Mouse (Mus musculus): ENCODE data around the gene Olfr1008. TPM values are rescaled to one million over a fixed set of nuclear protein-coding genes. Genes with fewer than 3 reads are reported as not detected.
"Not testable (repeated sequence)": the region's sequence is repeated elsewhere in the genome, so short reads cannot be mapped to it uniquely, and the experiment has no call there.

The Olfr1008 gene
- polyA plus RNA-seq (2015; fragmentation: Nextera tagmentation; extraction: Ambion mirVana): not detected in 2 replicates

- Histone ChIP-seq H3K4me2 (no peak within 1 kb of the TSS), H3K27ac (no peak within 1 kb of the TSS)
- ATAC-seq (ENCODE audit: insufficient number of reproducible peaks, low FRiP score, low TSS enrichment, low read depth): no peak
Measured at GRCm38 (mm10) chr2:85689131-85689530, at the start of gene Olfr1008. Gene Olfr1008, plus strand, starts transcription at chr2:85689431.

GRCm38 (mm10) chr2:85650604-85651003, 38.6 kb upstream of the Olfr1008 start, which contains the start of gene Olfr1002:
Gene Olfr1002, minus strand, starts transcription at chr2:85650704.
- ATAC-seq (ENCODE audit: insufficient number of reproducible peaks, low FRiP score, low TSS enrichment, low read depth): no peak
- Histone ChIP-seq H3K27me3 (no peaks in the 10 kb centered on the region), H3K4me3 (no peak within 1 kb of the TSS), H3K9me3 (no peaks in the 10 kb centered on the region), H3K36me3 (no peaks in the 10 kb centered on the region), H3K27ac (no peak within 1 kb of the TSS), H3K4me1 (no peaks in the 10 kb centered on the region), H3K9ac (no peak within 1 kb of the TSS), H3K4me2 (no peak within 1 kb of the TSS)
- WGBS: 87% methylated on average over 1 of the region's 1 CpGs

More at GRCm38 (mm10) chr2:85689131-85689530, at the start of gene Olfr1008:
- Histone ChIP-seq H3K27me3 (no peaks in the 10 kb centered on the region), H3K9me3 (no peaks in the 10 kb centered on the region), H3K9ac (no peak within 1 kb of the TSS), H3K36me3 (no peaks in the 10 kb centered on the region), H3K4me3 (no peak within 1 kb of the TSS), H3K4me1 (no peaks in the 10 kb centered on the region)

GRCm38 (mm10) chr2:85664355-85664754, 24.9 kb upstream of the Olfr1008 start, which contains the start of gene Olfr154:
Gene Olfr154, minus strand, starts transcription at chr2:85664455.
- H3K36me3 ChIP-seq; H3K4me3 ChIP-seq; H3K9me3 ChIP-seq; H3K9ac ChIP-seq; H3K27ac ChIP-seq; H3K4me2 ChIP-seq; H3K4me1 ChIP-seq; ATAC-seq (ENCODE audit: insufficient number of reproducible peaks, low FRiP score, low TSS enrichment, low read depth); H3K27me3 ChIP-seq: not testable (repeated sequence)

GRCm38 (mm10) chr2:85678667-85679066, 10.6 kb upstream of the Olfr1008 start, which contains the start of gene Olfr1006:
Gene Olfr1006, minus strand, starts transcription at chr2:85678767.
- Histone ChIP-seq H3K4me3 (no peak within 1 kb of the TSS), H3K36me3 (no peaks in the 10 kb centered on the region), H3K4me2 (no peak within 1 kb of the TSS), H3K9ac (no peak within 1 kb of the TSS), H3K27me3 (no peaks in the 10 kb centered on the region), H3K27ac (no peak within 1 kb of the TSS), H3K9me3 (no peaks in the 10 kb centered on the region), H3K4me1 (no peaks in the 10 kb centered on the region)
- no peak for ATAC-seq (ENCODE audit: insufficient number of reproducible peaks, low FRiP score, low TSS enrichment, low read depth)

GRCm38 (mm10) chr2:85710680-85711079, 21.4 kb downstream of the Olfr1008 start:
- not testable (repeated sequence) for H3K4me1 ChIP-seq; H3K4me2 ChIP-seq; H3K27ac ChIP-seq; H3K9me3 ChIP-seq; H3K4me3 ChIP-seq; H3K36me3 ChIP-seq; H3K9ac ChIP-seq; H3K27me3 ChIP-seq; ATAC-seq (ENCODE audit: insufficient number of reproducible peaks, low FRiP score, low TSS enrichment, low read depth)
- 29% methylated on average over 2 of the region's 2 CpGs for WGBS

- H3K27ac ChIP-seq: no peak overlapping the region
- no peaks in the 10 kb centered on the region for H3K36me3 ChIP-seq
- H3K9me3 ChIP-seq: no peaks in the 10 kb centered on the region
- no peak overlapping the region for H3K4me2 ChIP-seq
- no peak overlapping the region for H3K4me3 ChIP-seq
- WGBS: 17% methylated on average over 1 of the region's 1 CpGs
- no peak for ATAC-seq (ENCODE audit: insufficient number of reproducible peaks, low FRiP score, low TSS enrichment, low read depth)
- no peaks in the 10 kb centered on the region for H3K27me3 ChIP-seq
- no peaks in the 10 kb centered on the region for H3K4me1 ChIP-seq
- H3K9ac ChIP-seq: no peak overlapping the region
Measured at GRCm38 (mm10) chr2:85711159-85711558, 21.9 kb downstream of the Olfr1008 start.

- 84% methylated on average over 1 of the region's 1 CpGs for WGBS
- no peak for ATAC-seq (ENCODE audit: insufficient number of reproducible peaks, low FRiP score, low TSS enrichment, low read depth)
- Histone ChIP-seq H3K9me3 (no peaks in the 10 kb centered on the region), H3K4me2 (no peak within 1 kb of the TSS), H3K4me3 (no peak within 1 kb of the TSS), H3K27ac (no peak within 1 kb of the TSS), H3K9ac (no peak within 1 kb of the TSS), H3K36me3 (no peaks in the 10 kb centered on the region), H3K27me3 (no peaks in the 10 kb centered on the region), H3K4me1 (no peaks in the 10 kb centered on the region)
Measured at GRCm38 (mm10) chr2:85715119-85715518, 25.9 kb downstream of the Olfr1008 start, which contains the start of gene Olfr1009. Gene Olfr1009, plus strand, starts transcription at chr2:85715419.

GRCm38 (mm10) chr2:85725793-85726192, 36.6 kb downstream of the Olfr1008 start:
- ATAC-seq (ENCODE audit: insufficient number of reproducible peaks, low FRiP score, low TSS enrichment, low read depth): no peak
- Histone ChIP-seq H3K4me3 (no peak overlapping the region), H3K9ac (no peak overlapping the region), H3K4me1 (no peaks in the 10 kb centered on the region), H3K4me2 (no peak overlapping the region), H3K9me3 (no peaks in the 10 kb centered on the region), H3K27ac (no peak overlapping the region), H3K36me3 (no peaks in the 10 kb centered on the region), H3K27me3 (no peaks in the 10 kb centered on the region)
- 10% methylated on average over 3 of the region's 3 CpGs for WGBS

Other genes starting within 250 kb of the Olfr1008 start
- gene Olfr995, start 245.8 kb upstream of the Olfr1008 start, polyA plus RNA-seq (2015; fragmentation: Nextera tagmentation; extraction: Ambion mirVana): not detected in 2 replicates
- 15.1 and 16.6 TPM in 2 replicates for gene 4833423E24Rik, start 170.4 kb upstream of the Olfr1008 start, polyA plus RNA-seq (2015; fragmentation: Nextera tagmentation; extraction: Ambion mirVana)
- not detected in 2 replicates for gene Olfr996, start 110.2 kb upstream of the Olfr1008 start, polyA plus RNA-seq (2015; fragmentation: Nextera tagmentation; extraction: Ambion mirVana)
- gene Olfr998, start 100.5 kb upstream of the Olfr1008 start, polyA plus RNA-seq (2015; fragmentation: Nextera tagmentation; extraction: Ambion mirVana): not detected in 2 replicates
- gene Olfr1000, start 77.5 kb upstream of the Olfr1008 start, polyA plus RNA-seq (2015; fragmentation: Nextera tagmentation; extraction: Ambion mirVana): not detected in 2 replicates
- gene Olfr1002, start 38.7 kb upstream of the Olfr1008 start, polyA plus RNA-seq (2015; fragmentation: Nextera tagmentation; extraction: Ambion mirVana): not detected in 2 replicates
- gene Olfr154, start 25.0 kb upstream of the Olfr1008 start, polyA plus RNA-seq (2015; fragmentation: Nextera tagmentation; extraction: Ambion mirVana): not detected in 2 replicates
- gene Olfr1006, start 10.7 kb upstream of the Olfr1008 start, polyA plus RNA-seq (2015; fragmentation: Nextera tagmentation; extraction: Ambion mirVana): not detected in 2 replicates
- not detected in 2 replicates for gene Olfr1009, start 26.0 kb downstream of the Olfr1008 start, polyA plus RNA-seq (2015; fragmentation: Nextera tagmentation; extraction: Ambion mirVana)
- not detected in 2 replicates for gene Olfr1012, start 73.3 kb downstream of the Olfr1008 start, polyA plus RNA-seq (2015; fragmentation: Nextera tagmentation; extraction: Ambion mirVana)
- not detected in 2 replicates for gene Olfr1013, start 77.7 kb downstream of the Olfr1008 start, polyA plus RNA-seq (2015; fragmentation: Nextera tagmentation; extraction: Ambion mirVana)
- not detected in 2 replicates for gene Olfr1014, start 83.3 kb downstream of the Olfr1008 start, polyA plus RNA-seq (2015; fragmentation: Nextera tagmentation; extraction: Ambion mirVana)
- not detected in 2 replicates for gene Olfr1015, start 92.6 kb downstream of the Olfr1008 start, polyA plus RNA-seq (2015; fragmentation: Nextera tagmentation; extraction: Ambion mirVana)
- not detected in 2 replicates for gene Olfr1016, start 113.1 kb downstream of the Olfr1008 start, polyA plus RNA-seq (2015; fragmentation: Nextera tagmentation; extraction: Ambion mirVana)
- not detected in 2 replicates for gene Olfr1018, start 129.0 kb downstream of the Olfr1008 start, polyA plus RNA-seq (2015; fragmentation: Nextera tagmentation; extraction: Ambion mirVana)
- not detected in 2 replicates for gene Olfr1019, start 156.1 kb downstream of the Olfr1008 start, polyA plus RNA-seq (2015; fragmentation: Nextera tagmentation; extraction: Ambion mirVana)
- gene Olfr1020, start 157.6 kb downstream of the Olfr1008 start, polyA plus RNA-seq (2015; fragmentation: Nextera tagmentation; extraction: Ambion mirVana): not detected in 2 replicates
- not detected in 2 replicates for gene Olfr1022, start 179.2 kb downstream of the Olfr1008 start, polyA plus RNA-seq (2015; fragmentation: Nextera tagmentation; extraction: Ambion mirVana)
- not detected in 2 replicates for gene Olfr1023, start 196.2 kb downstream of the Olfr1008 start, polyA plus RNA-seq (2015; fragmentation: Nextera tagmentation; extraction: Ambion mirVana)
- gene Olfr1024, start 215.6 kb downstream of the Olfr1008 start, polyA plus RNA-seq (2015; fragmentation: Nextera tagmentation; extraction: Ambion mirVana): not detected in 2 replicates
- gene Olfr1025-ps1, start 225.8 kb downstream of the Olfr1008 start, polyA plus RNA-seq (2015; fragmentation: Nextera tagmentation; extraction: Ambion mirVana): not detected in 2 replicates
- not detected in 2 replicates for gene Olfr1026, start 232.1 kb downstream of the Olfr1008 start, polyA plus RNA-seq (2015; fragmentation: Nextera tagmentation; extraction: Ambion mirVana)

Data from limb, embryonic 15.5 days (tissue).